ENCODE assay signal across 9 mouse cellular contexts in the genomic region with DNA sequence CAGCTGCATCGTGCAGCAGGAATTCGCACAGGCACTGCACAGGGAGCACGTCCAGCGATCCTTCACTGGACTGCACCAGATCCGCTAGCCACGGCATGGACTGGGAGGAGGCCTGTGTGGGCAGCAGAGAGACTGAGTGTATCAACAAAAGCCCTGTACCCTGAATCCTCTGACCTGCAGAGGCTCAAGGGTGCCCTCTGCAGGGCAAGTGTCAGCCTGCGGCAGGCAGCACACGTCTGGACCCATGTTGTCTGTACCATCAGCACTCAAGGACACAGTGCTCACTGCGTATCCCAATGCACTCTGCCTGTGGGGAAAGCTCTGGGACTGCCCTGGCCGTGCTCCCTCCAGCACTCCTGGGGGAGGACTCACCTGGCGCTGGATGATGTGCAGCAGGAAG. TPM values are rescaled to one million over a fixed set of nuclear protein-coding genes. Genes with fewer than 3 reads are reported as not detected.
DNase-seq lines count a peak whose midpoint lies in the region; ATAC-seq and TF ChIP-seq lines count a peak whose summit lies in the region.
"Had no signal": no experiment of that assay in that cellular context is flagged by ENCODE, and none has a peak within 500 bp of the region (broad histone marks: within the 10 kb centered on the region; RNA-seq: fewer than 3 reads in every experiment).

No protein-coding gene starts in this region.

- no peak overlapping the region for H3K9ac ChIP-seq in ES-E14 (ENCODE audit: insufficient read depth, low read depth, low read length, poor library complexity, severe bottlenecking)
- H3K9ac ChIP-seq in liver, embryonic 14.5 days (replicated peaks): no peak overlapping the region
- no peak overlapping the region for H3K9ac ChIP-seq in heart, embryonic 11.5 days (ENCODE audit: low read depth, low read length)
- H3K9ac ChIP-seq: embryonic facial prominence, embryonic 12.5 days; hindbrain, embryonic 12.5 days had no signal

- TF ChIP-seq EP300 in liver, embryonic 14.5 days (IDR thresholded peaks at IDR 0.05; ENCODE audit: low read depth): no peak

- DNase-seq in lung, adult 2 months: no peak
- no peak for DNase-seq in lung, postnatal 10 days
- peak; percentile 40 for DNase-seq in ES-E14 (ENCODE audit: low read depth, low spot score)
- peak; percentile 30 for DNase-seq in brain, embryonic 14.5 days (ENCODE audit: low read depth)
- no peak for DNase-seq in liver, embryonic 14.5 days (ENCODE audit: low read depth in 3 of 3, low spot score in 3 of 3)
- no peak for DNase-seq in adrenal gland, postnatal 14 days

- WGBS in lung, adult 2 months: 74% methylated on average over 11 of the region's 11 CpGs
- 74% methylated on average over 11 of the region's 11 CpGs for WGBS in liver, embryonic 14.5 days (ENCODE audit: insufficient replicate concordance)
- 75% methylated on average over 11 of the region's 11 CpGs for WGBS in heart, embryonic 11.5 days (ENCODE audit: insufficient replicate concordance)

- in situ Hi-C loops in ES-E14 (cut with MboI; ENCODE audit: low sequenced_read_pairs in 2 of 2, unreplicated experiment in 2 of 2): no loop called here

- no peak for TF ChIP-seq POLR2A in lung, adult 2 months (IDR thresholded peaks at IDR 0.05; ENCODE audit: borderline replicate concordance, extremely low read depth, low read depth, low read length)
- TF ChIP-seq POLR2A in brain, embryonic 14.5 days (IDR thresholded peaks at IDR 0.05; ENCODE audit: borderline replicate concordance, extremely low read depth, insufficient read depth, insufficient read length, poor library complexity, severe bottlenecking): no peak

- peak; percentile 24; the same call in 1 of the 2 replicates for ATAC-seq in liver, embryonic 14.5 days (ENCODE audit: insufficient read depth)
- ATAC-seq in heart, embryonic 11.5 days (replicated peaks; ENCODE audit: insufficient number of reproducible peaks, low FRiP score, low TSS enrichment): no peak

- peaks cover 82% of the 10 kb centered on the region for H3K36me3 ChIP-seq in ES-E14 (ENCODE audit: control insufficient read depth, insufficient read depth, low read length, poor library complexity, severe bottlenecking)
- H3K36me3 ChIP-seq in liver, embryonic 14.5 days (replicated peaks; ENCODE audit: control insufficient read depth, insufficient read depth, low read depth): peaks cover 18% of the 10 kb centered on the region
- H3K36me3 ChIP-seq in heart, embryonic 11.5 days (ENCODE audit: control insufficient read depth, insufficient read depth, low read length): peaks cover 63% of the 10 kb centered on the region

- no peaks in the 10 kb centered on the region for H3K27me3 ChIP-seq in liver, embryonic 14.5 days (ENCODE audit: control insufficient read depth, insufficient read depth, low read length)
- no peaks in the 10 kb centered on the region for H3K27me3 ChIP-seq in heart, embryonic 11.5 days (ENCODE audit: control insufficient read depth, insufficient read depth, low read length)
- H3K27me3 ChIP-seq: embryonic facial prominence, embryonic 12.5 days; hindbrain, embryonic 12.5 days had no signal

- H3K4me3 ChIP-seq in lung, adult 2 months (replicated peaks; ENCODE audit: extremely low read depth, low read depth, low read length): no peak overlapping the region
- no peak overlapping the region for H3K4me3 ChIP-seq in ES-E14 (ENCODE audit: insufficient read depth in 1 of 2, low read depth in 1 of 2, low read length in 2 of 2, poor library complexity in 1 of 2, severe bottlenecking in 1 of 2)
- no peak overlapping the region for H3K4me3 ChIP-seq in liver, embryonic 14.5 days (ENCODE audit: insufficient read depth in 1 of 2, low read depth in 2 of 2, low read length in 2 of 2)
- no peak overlapping the region for H3K4me3 ChIP-seq in heart, embryonic 11.5 days (ENCODE audit: low read depth, low read length)
- H3K4me3 ChIP-seq: embryonic facial prominence, embryonic 12.5 days; hindbrain, embryonic 12.5 days had no signal

- H3K4me1 ChIP-seq in lung, adult 2 months (ENCODE audit: control insufficient read depth, insufficient read depth, low read length): no peaks in the 10 kb centered on the region
- H3K4me1 ChIP-seq in ES-E14 (ENCODE audit: control insufficient read depth in 2 of 2, insufficient read depth in 2 of 2, low read length in 2 of 2, poor library complexity in 1 of 2): no peaks in the 10 kb centered on the region
- H3K4me1 ChIP-seq in liver, embryonic 14.5 days (replicated peaks; ENCODE audit: control insufficient read depth in 2 of 2, insufficient read depth in 2 of 2, low read length in 1 of 2): no peaks in the 10 kb centered on the region
- no peaks in the 10 kb centered on the region for H3K4me1 ChIP-seq in heart, embryonic 11.5 days (ENCODE audit: control insufficient read depth, insufficient read depth, low read length)
- H3K4me1 ChIP-seq: embryonic facial prominence, embryonic 12.5 days; hindbrain, embryonic 12.5 days had no signal

- no peaks in the 10 kb centered on the region for H3K9me3 ChIP-seq in ES-E14 (ENCODE audit: control insufficient read depth, insufficient read depth, low read depth, low read length)
- no peaks in the 10 kb centered on the region for H3K9me3 ChIP-seq in liver, embryonic 14.5 days (ENCODE audit: control insufficient read depth, low read length)
- no peaks in the 10 kb centered on the region for H3K9me3 ChIP-seq in heart, embryonic 11.5 days (replicated peaks; ENCODE audit: control insufficient read depth, low read length)
- H3K9me3 ChIP-seq: embryonic facial prominence, embryonic 12.5 days; hindbrain, embryonic 12.5 days had no signal

- H3K27ac ChIP-seq in ES-E14 (ENCODE audit: insufficient read depth, low read depth, low read length, poor library complexity, severe bottlenecking): no peak overlapping the region; the same call in 1 of the 2 replicates
- no peak overlapping the region for H3K27ac ChIP-seq in liver, embryonic 14.5 days
- no peak overlapping the region for H3K27ac ChIP-seq in heart, embryonic 11.5 days (ENCODE audit: low read depth, low read length)
- H3K27ac ChIP-seq: embryonic facial prominence, embryonic 12.5 days; hindbrain, embryonic 12.5 days had no signal

- no peak overlapping the region for H3K4me2 ChIP-seq in liver, embryonic 14.5 days (ENCODE audit: low read depth)
- H3K4me2 ChIP-seq in heart, embryonic 11.5 days: no peak overlapping the region
- H3K4me2 ChIP-seq: embryonic facial prominence, embryonic 12.5 days; hindbrain, embryonic 12.5 days had no signal

- TF ChIP-seq CTCF in lung, adult 2 months (IDR thresholded peaks at IDR 0.05; ENCODE audit: insufficient read depth, low read length): peak; percentile 64
- TF ChIP-seq CTCF in brain, embryonic 14.5 days (IDR thresholded peaks at IDR 0.05; ENCODE audit: borderline replicate concordance, extremely low read depth, insufficient read depth, insufficient read length): peak; percentile 67
- TF ChIP-seq CTCF in liver, embryonic 14.5 days (IDR thresholded peaks at IDR 0.05; ENCODE audit: low read depth): peak; percentile 91

TF ChIP-seq in ES-E14, 5 proteins besides CTCF, POLR2A, EP300 and RAD21:
- TF ChIP-seq ZNF384 (IDR thresholded peaks at IDR 0.05; ENCODE audit: low read depth, low read length): no peak
- TF ChIP-seq ZC3H11A (IDR thresholded peaks at IDR 0.05; ENCODE audit: borderline replicate concordance, low read depth, low read length): no peak
- TF ChIP-seq HCFC1 (IDR thresholded peaks at IDR 0.05; ENCODE audit: borderline replicate concordance, insufficient read depth, low read length): no peak
- TF ChIP-seq CHD2 (IDR thresholded peaks at IDR 0.05; ENCODE audit: low read depth, low read length): no peak
- no peak for TF ChIP-seq MAFK (IDR thresholded peaks at IDR 0.05; ENCODE audit: insufficient read depth, low read depth, low read length)

RNA-seq across cellular contexts. Expression of gene Ints1, which starts 11.2 kb away (rescaled TPM):
- 51.0 and 56.4 TPM in 2 replicates for polyA plus RNA-seq in lung, adult 2 months (2012; rRNA removed)
- 164 and 203 TPM in 2 replicates for total RNA-seq in ES-E14 (2012; rRNA removed)
- 56.5 and 72.9 TPM in 2 replicates for polyA plus RNA-seq in brain, embryonic 14.5 days (2012; rRNA removed)
- polyA plus RNA-seq in liver, embryonic 14.5 days (2012; rRNA removed): 12.1 and 14.5 TPM in 2 replicates
- polyA plus RNA-seq in liver, embryonic 14.5 days (2014; fragmentation: Nextera tagmentation; extraction: Ambion mirVana): 13.5 and 17.5 TPM in 2 replicates
- polyA plus RNA-seq in heart, embryonic 11.5 days (2014; fragmentation: Nextera tagmentation; extraction: Ambion mirVana): 21.4 and 26.4 TPM in 2 replicates
- total RNA-seq in adrenal gland, postnatal 14 days (2021): 46.7 and 48.2 TPM in 2 replicates

RNA-seq across cellular contexts. Expression of gene Mafk, which starts 27.0 kb away (rescaled TPM):
- 49.1 and 55.6 TPM in 2 replicates for polyA plus RNA-seq in lung, adult 2 months (2012; rRNA removed)
- 16.8 and 19.9 TPM in 2 replicates for total RNA-seq in ES-E14 (2012; rRNA removed)
- polyA plus RNA-seq in brain, embryonic 14.5 days (2012; rRNA removed): 12.6 and 13.6 TPM in 2 replicates
- 21.6 and 23.0 TPM in 2 replicates for polyA plus RNA-seq in liver, embryonic 14.5 days (2012; rRNA removed)
- polyA plus RNA-seq in liver, embryonic 14.5 days (2014; fragmentation: Nextera tagmentation; extraction: Ambion mirVana): 20.7 and 22.7 TPM in 2 replicates
- 13.5 and 19.1 TPM in 2 replicates for polyA plus RNA-seq in heart, embryonic 11.5 days (2014; fragmentation: Nextera tagmentation; extraction: Ambion mirVana)
- 25.1 and 29.8 TPM in 2 replicates for total RNA-seq in adrenal gland, postnatal 14 days (2021)

RNA-seq across cellular contexts. Expression of gene Micall2, which starts 28.2 kb away (rescaled TPM):
- 3.7 and 5.0 TPM in 2 replicates for polyA plus RNA-seq in lung, adult 2 months (2012; rRNA removed)
- total RNA-seq in ES-E14 (2012; rRNA removed): 2.1 and 2.2 TPM in 2 replicates
- polyA plus RNA-seq in brain, embryonic 14.5 days (2012; rRNA removed): 7.7 and 11.8 TPM in 2 replicates
- polyA plus RNA-seq in liver, embryonic 14.5 days (2012; rRNA removed): 8.3 and 8.4 TPM in 2 replicates
- polyA plus RNA-seq in liver, embryonic 14.5 days (2014; fragmentation: Nextera tagmentation; extraction: Ambion mirVana): 10.3 and 14.4 TPM in 2 replicates
- polyA plus RNA-seq in heart, embryonic 11.5 days (2014; fragmentation: Nextera tagmentation; extraction: Ambion mirVana): 2.4 and 3.8 TPM in 2 replicates
- 8.0 and 8.7 TPM in 2 replicates for total RNA-seq in adrenal gland, postnatal 14 days (2021)

RNA-seq across cellular contexts. Expression of gene Tmem184a, which starts 55.4 kb away (rescaled TPM):
- 53.9 and 61.2 TPM in 2 replicates for polyA plus RNA-seq in lung, adult 2 months (2012; rRNA removed)
- 2.7 and 4.9 TPM in 2 replicates for total RNA-seq in ES-E14 (2012; rRNA removed)
- 0.34 and 0.57 TPM in 2 replicates for polyA plus RNA-seq in brain, embryonic 14.5 days (2012; rRNA removed)
- 0.75 TPM in 2 replicates for polyA plus RNA-seq in liver, embryonic 14.5 days (2012; rRNA removed)
- polyA plus RNA-seq in liver, embryonic 14.5 days (2014; fragmentation: Nextera tagmentation; extraction: Ambion mirVana): 0.90 and 1.2 TPM in 2 replicates
- 2.6 and 3.0 TPM in 2 replicates for polyA plus RNA-seq in heart, embryonic 11.5 days (2014; fragmentation: Nextera tagmentation; extraction: Ambion mirVana)
- total RNA-seq in adrenal gland, postnatal 14 days (2021): 0.56 and 0.89 TPM in 2 replicates

Comparison
In these comparisons a context has a peak if more than half of its experiments do, and no peak if none do; other contexts are left out.
1. DNase-seq: peak in ES-E14 (single experiment) and brain, embryonic 14.5 days (single experiment); none in lung, adult 2 months (single experiment), lung, postnatal 10 days (single experiment), liver, embryonic 14.5 days (0 of 3) and adrenal gland, postnatal 14 days (single experiment).
2. Peak in every context shown above with its lines, with median percentiles within 50 percentile points of each other: CTCF ChIP-seq.